Mouse (Mus musculus): ENCODE results near the gene Onecut1. TPM values are rescaled to one million over a fixed set of nuclear protein-coding genes. Genes with fewer than 3 reads are reported as not detected.

The Onecut1 gene
- total and polyA plus RNA-seq, 3 experiments, result not detected

DNA sequence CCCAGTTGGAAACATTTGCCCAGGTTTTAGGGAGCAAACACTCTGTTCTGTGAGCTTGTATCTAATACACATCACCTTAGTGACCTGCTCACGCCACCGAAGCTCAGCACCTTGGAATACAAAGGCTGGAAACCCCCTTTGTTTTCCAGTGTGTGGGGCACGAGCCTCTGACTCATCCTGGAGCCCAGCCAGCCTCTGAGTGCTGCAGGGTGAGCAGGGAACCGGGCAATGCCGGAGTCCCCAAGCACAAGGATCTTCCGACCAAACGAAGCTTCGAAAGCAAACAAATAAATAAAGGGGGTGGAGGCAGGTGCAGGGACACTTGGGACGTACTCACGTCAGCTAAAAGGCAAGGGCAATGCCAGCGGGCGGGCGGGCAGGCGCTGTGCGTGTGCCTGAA is 47.5 kb downstream of the Onecut1 start:
- H3K9ac ChIP-seq (ENCODE audit: insufficient read depth, low read depth), result no peak overlapping the region
- no peaks in the 10 kb centered on the region for H3K36me3 ChIP-seq (replicated peaks in 1 of 2; ENCODE audit: control insufficient read depth in 1 of 2, insufficient read depth in 1 of 2, low read length in 1 of 2)
- no peak for DNase-seq (ENCODE audit: extremely low read depth)
- H3K27me3 ChIP-seq (replicated peaks), result no peaks in the 10 kb centered on the region
- H3K4me3 ChIP-seq (replicated peaks in 1 of 3; ENCODE audit: low read depth in 2 of 3, low read length in 2 of 3, poor library complexity in 1 of 3), result no peak overlapping the region
- H3K4me2 ChIP-seq (ENCODE audit: insufficient read depth, low read depth, poor library complexity, severe bottlenecking), result no peak overlapping the region
- in situ Hi-C loops (cut with MboI; ENCODE audit: low pct_ligation_motif_present, low pct_unique_long_range_greater_than_20kb, low sequenced_read_pairs) (loop anchor here (5.0 to 10.0 kb wide), 4 partner anchors 43 to 366 kb away; partner anchors contain the start of gene Fam214a), dilution Hi-C loops (cut with MboI; ENCODE audit: extremely low pct_ligation_motif_present, extremely low pct_unique_long_range_greater_than_20kb, low sequenced_read_pairs) (no loop called here)
- TF ChIP-seq POLR2AphosphoS2 (IDR thresholded peaks at IDR 0.05; ENCODE audit: low read depth, low read length), result no peak
- no peak for TF ChIP-seq ELF1 (IDR thresholded peaks at IDR 0.05; ENCODE audit: low read depth, low read length)
- peak; percentile 81 for TF ChIP-seq BHLHE40 (IDR thresholded peaks at IDR 0.05; ENCODE audit: low read depth, low read length)
- H3K4me1 ChIP-seq (ENCODE audit: control insufficient read depth in 1 of 2, insufficient read depth in 2 of 2), result peaks cover 18 to 25% of the 10 kb centered on the region in 2 experiments
- H3K9me3 ChIP-seq (replicated peaks; ENCODE audit: low read length), result no peaks in the 10 kb centered on the region
- H3K27ac ChIP-seq (ENCODE audit: insufficient read depth, low read depth), result no peak overlapping the region
- no peaks in the 10 kb centered on the region for H3K79me2 ChIP-seq (replicated peaks; ENCODE audit: control insufficient read depth, extremely low read depth, insufficient read depth, poor library complexity, severe bottlenecking)

DNA sequence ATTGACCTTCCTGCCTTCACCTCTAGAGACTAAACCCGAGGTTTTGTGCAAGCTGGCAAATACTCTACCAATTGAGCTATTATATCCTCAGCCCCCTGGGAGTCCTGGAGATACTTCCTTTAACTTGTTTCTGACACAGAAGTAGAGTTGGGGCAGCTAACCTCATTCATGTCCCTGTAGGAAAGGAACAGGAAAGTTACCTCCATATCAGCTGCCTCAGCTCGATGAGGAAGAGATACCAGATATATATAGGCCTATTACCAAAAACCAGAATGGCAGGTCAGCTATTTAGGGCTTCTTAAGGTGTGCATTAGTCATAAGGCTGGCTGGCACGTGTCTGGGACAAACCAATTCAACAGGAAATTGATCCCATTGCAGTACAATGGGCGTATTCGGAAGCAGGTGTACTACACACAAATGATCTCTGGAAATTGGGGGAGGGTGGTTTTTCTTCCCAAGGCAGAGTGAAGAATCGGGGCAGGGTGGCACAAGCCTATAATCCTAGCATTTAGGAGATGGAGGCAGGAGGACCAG is 48.6 kb downstream of the Onecut1 start:
- peak; percentile 75; the same call in 1 of the 2 replicates for TF ChIP-seq MEF2A (IDR thresholded peaks at IDR 0.05; ENCODE audit: borderline replicate concordance, low read depth, low read length)
- TF ChIP-seq USF2 (conservative IDR thresholded peaks at IDR 0.05; ENCODE audit: low read depth, low read length), result no peak
- TF ChIP-seq JUN (IDR thresholded peaks at IDR 0.05; ENCODE audit: insufficient read depth, low read depth, low read length), result no peak
- TF ChIP-seq MAX (IDR thresholded peaks at IDR 0.05; ENCODE audit: low read length), result no peak
- TF ChIP-seq UBTF (IDR thresholded peaks at IDR 0.05; ENCODE audit: low read depth, low read length), result no peak
- TF ChIP-seq ZNF384 (IDR thresholded peaks at IDR 0.05; ENCODE audit: low read depth, low read length), result no peak
- peak; percentile 91 for TF ChIP-seq BHLHE40 (IDR thresholded peaks at IDR 0.05; ENCODE audit: low read depth, low read length)
- peak; percentile 43 for TF ChIP-seq EP300 (IDR thresholded peaks at IDR 0.05; ENCODE audit: low read length)
- 0 out of 2 replicates have a peak, but pooled peaks have one; percentile 38 for TF ChIP-seq IRF4 (IDR thresholded peaks at IDR 0.05; ENCODE audit: low read depth, low read length)
- peak; percentile 43; the same call in 1 of the 2 replicates for TF ChIP-seq ETS1 (conservative IDR thresholded peaks at IDR 0.05; ENCODE audit: low read depth, low read length)
- Histone ChIP-seq H3K79me2 (replicated peaks; ENCODE audit: control insufficient read depth, extremely low read depth, insufficient read depth, poor library complexity, severe bottlenecking) (no peaks in the 10 kb centered on the region), H3K9me3 (replicated peaks; ENCODE audit: low read length) (no peaks in the 10 kb centered on the region), H3K4me1 (ENCODE audit: control insufficient read depth in 1 of 2, insufficient read depth in 2 of 2) (peaks cover 18 to 22% of the 10 kb centered on the region in 2 experiments), H3K4me2 (ENCODE audit: insufficient read depth, low read depth, poor library complexity, severe bottlenecking) (no peak overlapping the region), H3K27me3 (replicated peaks) (no peaks in the 10 kb centered on the region), H3K27ac (ENCODE audit: insufficient read depth, low read depth) (no peak overlapping the region), H3K4me3 (replicated peaks in 1 of 3; ENCODE audit: low read depth in 2 of 3, low read length in 2 of 3, poor library complexity in 1 of 3) (no peak overlapping the region), H3K36me3 (replicated peaks in 1 of 2; ENCODE audit: control insufficient read depth in 1 of 2, insufficient read depth in 1 of 2, low read length in 1 of 2) (no peaks in the 10 kb centered on the region), H3K9ac (ENCODE audit: insufficient read depth, low read depth) (no peak overlapping the region)
- in situ Hi-C loops (cut with MboI; ENCODE audit: low pct_ligation_motif_present, low pct_unique_long_range_greater_than_20kb, low sequenced_read_pairs), result no loop called here
- peak; percentile 15 for DNase-seq (ENCODE audit: extremely low read depth)
- dilution Hi-C loops (cut with MboI; ENCODE audit: extremely low pct_ligation_motif_present, extremely low pct_unique_long_range_greater_than_20kb, low sequenced_read_pairs), result no loop called here

DNA sequence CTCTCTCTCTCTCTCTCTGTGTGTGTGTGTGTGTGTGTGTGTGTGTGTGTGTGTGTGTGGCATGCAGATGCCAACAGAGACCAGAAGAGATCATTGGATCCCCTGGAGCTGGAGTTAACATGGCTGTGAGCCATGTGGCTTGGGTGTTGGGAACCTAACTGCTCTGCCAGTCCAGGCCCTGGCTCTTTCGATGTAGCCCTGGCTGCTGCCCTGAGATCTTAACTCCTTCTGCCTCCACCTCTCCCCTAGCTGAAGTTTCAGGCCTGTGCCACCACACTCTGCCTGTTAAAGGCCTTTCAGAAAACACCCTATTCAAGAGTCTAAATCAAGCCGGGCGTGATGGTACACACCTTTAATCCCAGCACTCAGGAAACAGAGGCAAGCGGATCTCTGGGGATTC is 49.7 kb downstream of the Onecut1 start:
- peaks cover 18 to 20% of the 10 kb centered on the region in 2 experiments for H3K4me1 ChIP-seq (ENCODE audit: control insufficient read depth in 1 of 2, insufficient read depth in 2 of 2)
- TF ChIP-seq TCF12 (IDR thresholded peaks at IDR 0.05; ENCODE audit: low read depth, low read length), result no peak
- TF ChIP-seq MAFK (IDR thresholded peaks at IDR 0.05; ENCODE audit: insufficient replicate concordance, low read length), result no peak
- TF ChIP-seq HCFC1 (IDR thresholded peaks at IDR 0.05; ENCODE audit: low read depth, low read length), result no peak
- no peak for TF ChIP-seq CHD2 (IDR thresholded peaks at IDR 0.05; ENCODE audit: low read length)
- no peak for TF ChIP-seq E2F4 (IDR thresholded peaks at IDR 0.05; ENCODE audit: insufficient replicate concordance, low read depth, low read length)
- TF ChIP-seq ETS1 (conservative IDR thresholded peaks at IDR 0.05; ENCODE audit: low read depth, low read length), result no peak
- no peak for TF ChIP-seq CTCF (conservative IDR thresholded peaks at IDR 0.05 in 1 of 2, IDR thresholded peaks at IDR 0.05 in 1 of 2; ENCODE audit: low read depth in 2 of 2, low read length in 2 of 2)
- no peak for TF ChIP-seq MXI1 (IDR thresholded peaks at IDR 0.05; ENCODE audit: low read depth, low read length)
- TF ChIP-seq MAX (IDR thresholded peaks at IDR 0.05; ENCODE audit: low read length), result no peak

More for the DNA sequence above, 49.7 kb downstream of the Onecut1 start:
- H3K36me3 ChIP-seq (replicated peaks in 1 of 2; ENCODE audit: control insufficient read depth in 1 of 2, insufficient read depth in 1 of 2, low read length in 1 of 2), result no peaks in the 10 kb centered on the region
- H3K9ac ChIP-seq (ENCODE audit: insufficient read depth, low read depth), result no peak overlapping the region
- in situ Hi-C loops (cut with MboI; ENCODE audit: low pct_ligation_motif_present, low pct_unique_long_range_greater_than_20kb, low sequenced_read_pairs) (no loop called here), dilution Hi-C loops (cut with MboI; ENCODE audit: extremely low pct_ligation_motif_present, extremely low pct_unique_long_range_greater_than_20kb, low sequenced_read_pairs) (no loop called here)
- H3K9me3 ChIP-seq (replicated peaks; ENCODE audit: low read length), result no peaks in the 10 kb centered on the region
- no peaks in the 10 kb centered on the region for H3K79me2 ChIP-seq (replicated peaks; ENCODE audit: control insufficient read depth, extremely low read depth, insufficient read depth, poor library complexity, severe bottlenecking)
- H3K4me3 ChIP-seq (replicated peaks in 1 of 3; ENCODE audit: low read depth in 2 of 3, low read length in 2 of 3, poor library complexity in 1 of 3), result no peak overlapping the region
- H3K27me3 ChIP-seq (replicated peaks), result no peaks in the 10 kb centered on the region
- DNase-seq (ENCODE audit: extremely low read depth), result no peak
- H3K4me2 ChIP-seq (ENCODE audit: insufficient read depth, low read depth, poor library complexity, severe bottlenecking), result no peak overlapping the region
- no peak overlapping the region for H3K27ac ChIP-seq (ENCODE audit: insufficient read depth, low read depth)
